Mouse (Mus musculus) stomach, postnatal 0 days (tissue): ENCODE data around the gene Nxpe4.

ENCODE experiments used
- CTCF ChIP-seq: IDR thresholded peaks from 2 replicates; pipeline ENCODE4 v1.5.1; 2016; ENCODE audit warnings: antibody characterized with exemption, low read depth, mild to moderate bottlenecking, moderate library complexity
- EP300 ChIP-seq: optimal IDR thresholded peaks from 2 replicates; pipeline ENCODE3; 2016; ENCODE audit warnings: antibody characterized with exemption

- TF ChIP-seq CTCF (no peak), EP300 (no peak)
Observed at GRCm38 (mm10) chr9:48257001-48257400, 95.2 kb downstream of the Nxpe4 start.
